Mouse (Mus musculus): ENCODE results near the gene Spata17.
"Not testable (repeated sequence)": the region's sequence is repeated elsewhere in the genome, so short reads cannot be mapped to it uniquely, and the experiment has no call there.

Gene Spata17

DNA sequence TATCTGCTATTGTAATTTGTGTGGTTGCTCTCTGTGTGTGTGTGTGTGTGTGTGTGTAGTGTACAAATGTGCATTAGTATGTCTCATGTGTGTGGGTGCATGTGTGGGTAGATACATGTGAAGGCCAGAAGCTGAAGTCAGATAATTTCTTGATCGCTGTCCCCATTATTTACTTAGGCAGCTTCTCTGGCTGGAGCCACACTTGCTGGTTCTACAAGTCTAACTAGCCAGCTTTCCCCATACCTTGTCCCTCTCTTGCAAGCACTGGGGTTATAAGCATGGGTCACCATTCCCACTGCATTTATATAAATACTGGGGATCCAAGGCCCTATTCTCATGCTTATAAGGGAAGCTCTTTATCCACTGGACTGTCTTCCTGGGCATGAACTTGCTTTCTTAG is 39.3 kb downstream of the Spata17 start:
- DNase-seq (ENCODE audit: low spot score in 2 of 2): no peak

DNA sequence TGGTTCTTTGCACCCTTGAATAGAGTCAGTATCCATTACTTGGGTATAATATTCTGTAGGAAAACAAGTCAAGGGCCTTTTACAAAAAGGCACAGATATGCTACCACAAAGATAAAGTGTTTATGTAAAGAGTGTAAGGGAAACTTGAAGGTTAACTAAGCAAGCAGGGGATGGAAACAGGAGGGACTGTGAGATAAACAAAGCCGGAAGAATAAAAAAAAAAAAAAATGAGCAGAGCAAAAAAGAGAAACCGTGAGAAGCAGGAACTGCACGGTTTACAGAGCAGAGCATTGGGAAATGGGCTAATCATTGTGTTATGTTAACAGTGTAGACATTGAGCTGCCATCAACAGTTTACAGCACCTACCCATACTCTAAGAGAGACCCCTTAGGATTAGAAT is 44.9 kb downstream of the Spata17 start:
- DNase-seq (ENCODE audit: low spot score in 2 of 2): no peak

DNA sequence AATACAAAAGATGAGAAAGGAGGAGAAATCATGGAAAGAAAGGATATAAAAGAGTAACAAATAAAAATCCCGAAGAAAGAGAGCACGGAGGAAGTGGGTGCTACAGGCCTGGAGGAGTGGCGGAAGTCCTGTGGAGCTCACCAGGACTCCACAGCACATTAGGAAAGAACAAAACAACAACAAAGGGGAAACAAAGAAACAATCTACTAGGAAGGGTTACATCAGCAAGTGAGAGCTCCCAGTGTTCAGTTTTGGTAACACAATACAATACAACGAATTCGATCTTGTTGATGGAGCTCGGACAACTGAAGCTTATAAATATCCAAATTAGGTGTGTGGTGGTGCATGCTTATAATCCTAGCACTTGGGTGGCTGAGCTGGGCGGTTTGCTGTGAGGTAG is 45.6 kb downstream of the Spata17 start:
- DNase-seq (ENCODE audit: low spot score in 2 of 2): no peak

DNA sequence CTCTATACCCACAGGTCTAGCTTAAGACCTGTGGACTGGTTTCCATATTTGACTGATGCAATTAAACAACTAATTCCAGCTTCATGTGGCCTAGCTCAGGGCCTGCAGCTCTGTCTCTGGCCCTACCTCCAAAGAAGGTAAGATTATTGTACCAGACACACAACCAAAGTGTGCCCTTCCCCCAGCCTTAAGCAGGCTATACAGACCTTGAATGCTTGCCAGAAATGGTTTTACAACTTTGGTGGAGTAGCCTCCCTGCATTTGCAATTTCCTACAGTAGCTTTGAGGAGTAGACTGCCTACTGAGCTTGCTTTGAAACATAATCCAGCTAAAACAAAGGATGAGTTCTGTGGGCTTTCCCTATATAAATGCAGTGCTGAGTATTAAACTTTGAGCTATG is 51.7 kb downstream of the Spata17 start:
- DNase-seq (ENCODE audit: low spot score in 2 of 2): no peak

DNA sequence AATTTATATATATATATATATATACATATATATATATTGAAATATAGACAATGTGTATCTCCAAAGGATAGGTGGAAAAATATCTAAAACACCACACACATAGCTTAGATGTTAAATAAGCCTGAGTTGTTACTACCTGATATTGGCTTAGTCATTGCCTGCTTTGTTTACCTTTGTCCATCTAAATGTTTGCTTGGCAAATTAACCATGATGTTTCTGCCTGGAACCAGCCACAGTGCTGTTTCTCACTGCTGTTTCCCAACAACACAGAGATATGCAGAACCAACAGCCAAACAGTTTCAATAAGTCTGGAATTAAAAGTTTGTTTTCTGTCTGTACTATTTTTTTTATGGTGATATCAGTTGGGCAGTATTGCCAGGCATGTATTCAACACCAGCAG is 59.6 kb downstream of the Spata17 start:
- no peak for DNase-seq (ENCODE audit: low spot score in 2 of 2)

DNA sequence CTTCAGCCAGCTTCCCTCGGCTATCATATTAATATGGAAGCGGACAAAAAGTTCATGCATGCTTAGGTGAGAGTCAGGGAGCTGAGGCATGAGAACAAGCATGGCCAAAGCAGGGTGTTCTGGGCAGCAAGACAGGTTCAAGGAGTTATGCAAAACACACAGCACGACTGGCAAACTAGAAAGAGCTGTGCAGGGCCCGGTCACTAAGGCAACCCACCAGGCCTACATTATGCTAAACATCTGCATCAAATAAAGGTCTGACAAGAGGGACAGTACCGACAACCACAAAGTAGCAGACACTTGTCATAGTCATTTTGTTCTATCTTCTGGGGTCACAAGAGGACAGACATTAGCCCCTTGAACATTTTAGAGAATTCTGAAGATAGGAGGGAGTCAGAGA is 61.6 kb downstream of the Spata17 start:
- no peak for DNase-seq (ENCODE audit: low spot score in 2 of 2)

DNA sequence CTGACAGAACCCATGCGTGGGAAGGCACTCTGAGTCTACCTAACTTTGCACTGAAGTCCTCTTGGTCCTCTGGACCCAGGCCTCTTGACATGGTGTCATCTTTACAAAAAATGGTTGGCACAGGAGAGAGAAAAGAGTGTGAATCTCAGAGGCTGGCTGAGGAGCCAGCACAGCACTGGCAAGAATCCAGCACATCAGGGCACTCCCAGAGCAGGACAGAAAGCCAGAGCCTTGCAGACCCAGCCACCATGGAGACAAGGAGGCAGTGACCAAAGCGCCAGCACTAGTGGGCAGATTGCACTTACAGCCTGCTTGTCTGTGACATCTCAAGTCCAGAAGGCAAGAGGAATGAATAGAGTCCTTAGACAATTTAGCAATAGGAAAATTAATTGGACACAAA is 62.7 kb downstream of the Spata17 start:
- DNase-seq (ENCODE audit: low spot score in 2 of 2): no peak

DNA sequence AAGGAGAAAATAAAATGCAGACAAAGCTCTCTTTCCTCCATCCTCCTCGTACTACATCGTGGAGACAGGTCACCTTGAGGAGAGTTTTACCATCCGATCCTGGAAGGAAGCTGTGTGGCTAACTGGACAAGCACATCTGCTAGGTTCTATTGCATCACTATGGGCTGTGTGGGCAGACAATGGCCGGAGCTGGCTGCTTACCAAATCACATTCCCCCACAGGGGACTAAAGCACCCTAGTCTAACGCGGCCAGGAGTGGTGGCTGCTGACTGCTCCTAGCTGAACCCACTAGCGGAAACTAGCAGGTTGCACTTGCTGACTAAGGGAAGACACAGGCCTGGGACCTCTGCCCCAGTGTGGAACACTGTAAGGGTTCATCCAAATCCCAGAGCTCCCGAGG is 72.3 kb downstream of the Spata17 start:
- peak in 1 of 2 experiments; percentile 49 for DNase-seq (ENCODE audit: low spot score in 2 of 2)

DNA sequence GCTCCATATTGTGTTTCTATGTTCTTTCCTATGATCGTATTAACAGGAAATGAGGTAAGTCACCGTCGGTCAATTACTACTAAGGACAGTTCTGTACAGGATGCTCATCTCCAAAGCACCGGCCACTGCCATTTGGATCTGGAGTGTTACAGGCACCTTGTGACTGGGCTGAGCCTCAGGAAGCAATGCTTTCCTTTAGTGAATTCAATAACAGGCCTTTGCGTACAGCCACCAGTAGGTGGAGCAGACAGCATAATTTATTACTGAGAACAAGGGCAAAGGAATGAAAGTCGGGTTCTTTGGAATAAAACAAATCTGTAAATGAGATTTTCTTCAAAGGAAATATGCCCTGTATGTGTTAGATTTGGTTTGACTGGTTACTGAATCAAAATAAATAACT is 77.8 kb downstream of the Spata17 start:
- DNase-seq (ENCODE audit: low spot score in 2 of 2): no peak

DNA sequence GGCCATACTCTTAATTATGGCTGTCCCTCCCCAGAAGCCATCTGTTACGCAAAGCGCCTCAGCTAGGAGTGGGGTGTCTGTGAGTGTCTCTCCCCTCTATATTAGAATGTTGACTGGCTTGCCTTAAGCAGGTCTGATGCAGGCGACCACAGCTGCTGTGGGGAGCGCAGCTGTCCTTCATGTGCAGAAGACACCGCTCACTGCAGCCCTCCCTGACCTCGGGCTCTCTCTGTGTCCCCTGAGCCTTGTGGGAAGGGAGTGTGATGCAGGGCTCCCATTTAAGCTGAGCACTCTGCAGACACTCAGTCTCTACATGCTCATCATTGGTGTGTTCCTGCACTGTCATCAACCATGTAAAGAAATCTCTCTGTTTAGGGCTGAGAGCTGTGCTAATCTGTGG is 79.4 kb downstream of the Spata17 start:
- no peak for DNase-seq (ENCODE audit: low spot score in 2 of 2)

DNA sequence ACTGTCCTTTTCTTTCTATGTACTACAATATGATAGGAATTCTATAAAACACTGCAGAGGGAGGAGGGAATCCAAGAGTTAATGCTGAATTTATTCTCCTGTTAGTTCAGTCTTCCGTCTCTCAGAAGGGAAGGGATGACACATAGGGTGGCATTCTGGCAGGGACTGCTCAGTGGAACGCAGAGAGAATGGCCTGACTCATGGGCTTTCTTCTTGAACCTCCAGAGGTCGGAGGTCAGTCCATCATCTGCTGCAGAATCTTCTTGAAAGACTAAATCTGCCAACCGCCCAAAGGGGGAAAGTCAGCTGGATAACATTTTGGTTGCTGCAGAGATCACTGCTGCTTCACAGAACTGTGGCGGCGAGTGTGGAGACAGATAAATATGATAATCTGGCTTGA is 81.4 kb downstream of the Spata17 start:
- DNase-seq (ENCODE audit: low spot score in 2 of 2): peak in 1 of 2 experiments; percentile 42

DNA sequence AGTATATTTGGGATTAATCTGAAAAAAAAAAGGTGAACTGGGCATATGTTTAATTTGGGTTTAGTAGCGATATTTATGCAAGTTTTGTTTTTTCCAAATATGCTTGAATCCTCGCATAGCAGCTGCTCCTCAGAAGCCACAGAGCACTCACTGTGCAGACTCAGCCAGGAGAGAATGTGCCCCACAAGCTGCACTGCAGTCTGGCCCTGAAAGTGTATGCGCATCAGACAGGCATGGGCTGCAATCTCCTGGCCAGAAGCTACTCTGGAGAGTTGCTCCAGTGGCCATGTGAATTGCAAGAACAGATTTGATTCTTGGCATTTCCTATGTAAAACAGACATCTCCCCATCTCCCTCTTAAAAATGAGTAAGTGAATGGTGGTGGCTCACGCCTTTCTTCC is 82.9 kb downstream of the Spata17 start:
- DNase-seq (ENCODE audit: low spot score in 2 of 2): peak in 1 of 2 experiments; percentile 35

DNA sequence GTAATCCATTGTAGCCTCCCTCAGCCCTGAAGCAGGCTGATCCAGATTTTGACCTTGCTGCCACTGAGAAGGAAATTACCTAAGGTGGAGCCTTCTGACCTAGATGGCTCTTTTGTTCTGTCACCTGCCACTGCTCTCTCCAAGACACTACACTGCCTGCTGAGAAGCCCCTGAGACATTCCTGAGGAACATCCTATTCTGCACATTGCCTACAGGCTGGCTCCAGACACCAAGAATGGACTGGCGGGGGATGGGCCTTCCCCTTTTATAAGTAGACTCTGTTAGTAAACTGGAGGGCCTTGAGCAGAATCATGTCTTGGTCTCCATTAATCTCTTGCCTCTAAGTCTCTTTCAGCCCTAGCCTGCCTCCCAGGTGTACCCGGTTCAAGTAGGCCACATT is 87.7 kb downstream of the Spata17 start:
- not testable (repeated sequence) for DNase-seq (ENCODE audit: low spot score in 2 of 2)

DNA sequence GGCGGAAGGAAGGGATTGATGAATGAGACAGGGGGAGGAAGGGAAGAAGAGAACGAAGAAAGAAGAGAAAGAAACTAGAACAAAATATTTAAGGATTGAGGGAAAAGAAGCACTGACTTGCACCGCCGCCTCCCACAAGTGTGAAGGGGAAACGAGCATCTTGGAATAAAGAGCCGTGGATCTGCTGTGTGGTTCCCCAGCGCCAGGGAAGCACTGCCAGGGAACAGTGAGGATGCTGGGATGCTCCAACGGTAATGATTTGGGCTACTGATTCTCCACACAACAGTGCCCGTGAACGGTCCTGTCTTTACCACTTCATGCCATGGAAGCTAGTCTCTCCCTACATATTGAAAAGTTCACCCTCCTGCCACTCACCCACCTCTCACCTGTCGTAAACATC is 89.5 kb downstream of the Spata17 start:
- no peak for DNase-seq (ENCODE audit: low spot score in 2 of 2)

DNA sequence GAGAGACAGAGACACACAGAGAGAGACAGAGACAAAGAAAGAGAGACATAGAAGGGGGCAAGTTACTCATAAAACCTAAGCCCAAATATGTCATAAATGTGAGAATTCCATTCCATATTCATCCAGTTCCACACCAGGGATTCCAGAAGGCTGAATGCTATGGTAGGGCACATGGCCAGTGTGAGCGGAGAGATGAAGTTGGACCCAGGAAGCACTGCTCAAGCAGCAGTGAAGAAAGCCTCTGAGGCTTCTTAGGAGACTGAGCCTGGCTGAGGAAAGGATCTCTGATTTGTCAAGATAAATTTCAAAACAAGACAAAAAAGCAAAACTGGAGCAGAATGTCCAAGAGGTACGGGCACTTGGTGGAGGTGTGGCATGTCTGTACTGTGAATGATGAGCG is 90.3 kb downstream of the Spata17 start:
- DNase-seq (ENCODE audit: low spot score in 2 of 2): no peak

DNA sequence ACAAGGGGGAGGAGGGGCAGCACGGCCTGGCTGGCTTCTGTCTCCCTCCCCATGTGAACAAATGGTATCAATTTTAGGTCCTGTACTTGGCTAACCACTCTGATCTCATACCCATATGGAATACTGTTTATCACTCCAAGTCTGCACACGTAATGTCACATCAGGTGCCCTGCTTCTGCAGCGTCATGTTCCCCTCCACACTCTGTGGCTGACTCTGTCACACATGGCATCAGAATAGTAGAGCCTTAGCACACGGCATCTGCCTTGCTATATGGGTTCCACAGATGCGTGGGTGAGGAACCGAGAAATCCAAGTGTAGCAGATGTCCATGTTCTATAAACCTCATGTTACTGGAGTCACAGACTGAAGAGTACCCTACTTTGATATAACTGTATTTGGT is 96.0 kb downstream of the Spata17 start:
- no peak for DNase-seq (ENCODE audit: low spot score in 2 of 2)

DNA sequence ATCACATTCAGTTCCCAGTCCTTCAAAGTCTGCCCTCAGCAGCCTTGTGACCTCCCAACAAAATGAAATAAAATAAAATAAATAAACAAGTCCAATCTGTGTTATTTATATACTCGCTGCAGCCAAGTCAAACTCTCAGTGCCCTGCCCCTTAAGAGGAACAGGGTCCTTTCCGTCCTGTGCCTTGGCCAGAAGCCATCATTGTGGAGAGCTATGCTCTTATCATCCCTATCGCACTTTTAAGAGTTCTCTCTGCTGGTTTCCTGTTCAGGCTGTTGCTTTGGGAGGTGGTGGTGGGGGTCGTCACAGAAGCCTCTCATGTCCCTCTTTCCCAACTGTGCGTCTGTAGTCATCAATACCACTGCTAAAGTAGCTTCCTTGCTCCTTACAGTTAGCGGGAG is 97.2 kb downstream of the Spata17 start:
- DNase-seq (ENCODE audit: low spot score in 2 of 2): no peak

DNA sequence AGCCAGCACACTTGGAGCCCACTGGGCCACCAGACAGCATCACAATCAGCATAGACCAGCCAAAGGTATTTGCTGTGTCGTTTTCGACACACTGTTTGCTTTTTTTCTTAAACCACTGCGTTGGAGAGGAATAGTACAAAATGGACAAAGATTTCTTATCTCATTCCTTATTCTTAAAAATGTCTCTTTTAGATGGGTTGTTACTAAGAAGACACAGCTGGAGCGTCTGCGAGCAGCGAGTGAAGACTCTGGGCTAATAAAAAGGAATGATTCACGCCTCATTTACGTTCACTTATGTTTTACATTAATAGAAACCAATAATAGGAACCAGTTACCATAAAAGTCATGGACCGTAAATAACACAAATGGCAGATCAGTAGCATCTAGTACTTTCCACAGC is 101.5 kb downstream of the Spata17 start:
- no peak for DNase-seq (ENCODE audit: low spot score in 2 of 2)

DNA sequence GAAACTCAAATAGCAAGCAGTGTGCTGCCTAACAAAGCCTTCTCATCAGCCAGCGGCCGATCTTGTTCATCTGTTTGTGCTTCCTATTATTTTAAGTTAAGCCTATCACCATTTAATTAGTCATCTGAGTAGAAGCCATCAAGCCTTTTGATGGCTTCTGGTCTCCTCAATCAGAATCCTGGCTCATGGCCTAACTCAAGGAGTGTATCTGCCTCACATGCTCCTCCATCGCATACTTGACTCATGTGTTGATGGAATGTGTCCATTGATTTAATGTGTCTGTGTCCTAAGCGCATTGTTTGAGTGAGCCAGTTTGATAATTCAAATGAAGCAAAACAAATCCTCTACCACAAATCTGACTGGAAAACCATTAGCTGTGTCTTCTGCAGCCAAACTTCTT is 113.1 kb downstream of the Spata17 start:
- no peak for DNase-seq (ENCODE audit: low spot score in 2 of 2)

DNA sequence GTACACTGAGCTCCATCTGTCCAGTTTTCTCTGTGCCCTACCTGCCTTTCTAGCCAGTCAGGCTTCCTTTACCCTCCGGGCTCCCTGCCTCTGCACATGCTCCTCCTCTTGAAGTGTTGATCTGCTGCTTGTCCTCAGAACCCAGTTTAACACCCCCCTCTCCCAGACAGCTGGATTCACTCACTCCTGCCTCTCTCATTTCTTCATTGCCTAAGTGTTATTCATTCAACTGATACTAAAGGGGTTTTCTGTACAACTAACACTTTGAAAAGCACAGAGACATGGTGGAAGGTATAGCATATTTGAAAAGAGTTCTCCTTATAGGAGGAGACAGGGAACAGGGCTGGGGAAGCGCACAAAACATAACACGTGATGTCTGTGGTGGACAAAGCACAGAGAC is 114.1 kb downstream of the Spata17 start:
- DNase-seq (ENCODE audit: low spot score in 2 of 2): no peak

DNA sequence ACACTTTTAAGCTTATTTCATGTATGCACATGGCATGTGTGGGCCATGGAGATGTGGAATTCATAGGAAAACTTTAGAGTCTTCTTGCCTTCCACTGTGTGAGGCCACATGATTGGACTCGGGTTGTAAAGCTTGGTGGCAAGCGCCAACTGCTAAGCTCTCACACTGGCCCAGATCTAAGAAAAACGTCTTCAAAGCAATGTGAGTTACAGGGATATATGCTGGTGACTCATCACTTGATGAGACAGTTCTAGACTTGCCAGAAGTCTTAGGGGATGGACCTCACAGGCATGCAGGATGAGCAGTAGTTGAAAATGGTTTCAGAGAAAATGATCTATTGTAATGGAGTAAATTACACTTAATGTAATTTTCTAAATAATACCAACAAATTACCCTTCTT is 114.6 kb downstream of the Spata17 start:
- no peak for DNase-seq (ENCODE audit: low spot score in 2 of 2)

DNA sequence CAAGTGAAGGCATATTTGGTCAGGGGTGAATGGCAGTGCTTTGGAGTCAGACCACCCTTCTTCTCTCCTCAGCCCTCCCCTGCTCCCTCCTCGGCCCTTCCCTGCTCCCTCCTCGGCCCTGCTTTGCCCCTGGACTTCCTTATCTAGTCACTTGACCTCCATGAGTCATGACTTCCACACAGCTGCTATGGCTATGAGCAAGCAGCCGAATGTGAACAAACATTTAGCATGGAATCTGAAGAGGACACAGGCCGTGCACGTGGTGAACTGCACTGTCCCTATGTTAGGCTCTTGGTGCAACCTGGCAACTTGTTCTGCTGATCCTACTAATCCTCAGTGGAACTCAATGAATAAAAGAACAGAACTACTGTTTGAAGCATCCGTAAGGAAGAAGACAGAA is 117.0 kb downstream of the Spata17 start:
- no peak for DNase-seq (ENCODE audit: low spot score in 2 of 2)

DNA sequence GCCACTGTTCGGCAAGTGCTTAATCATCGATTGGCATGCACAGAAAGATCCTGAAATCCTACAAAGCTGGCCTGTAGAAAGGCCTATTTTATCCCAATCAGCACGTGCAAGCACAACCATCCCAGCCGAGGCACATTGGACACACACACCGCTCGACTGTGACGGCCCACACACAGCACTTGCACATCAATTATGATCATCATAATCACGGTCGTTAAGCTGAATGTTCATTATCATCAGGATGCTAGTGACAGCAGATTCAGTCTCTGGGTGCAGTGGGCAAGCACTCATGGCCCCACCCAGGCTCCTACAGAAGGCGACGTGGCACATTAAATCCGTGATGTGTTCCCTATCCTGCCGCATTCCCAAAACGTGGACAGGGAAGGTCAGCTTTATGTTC is 122.7 kb downstream of the Spata17 start:
- no peak for DNase-seq (ENCODE audit: low spot score in 2 of 2)

DNA sequence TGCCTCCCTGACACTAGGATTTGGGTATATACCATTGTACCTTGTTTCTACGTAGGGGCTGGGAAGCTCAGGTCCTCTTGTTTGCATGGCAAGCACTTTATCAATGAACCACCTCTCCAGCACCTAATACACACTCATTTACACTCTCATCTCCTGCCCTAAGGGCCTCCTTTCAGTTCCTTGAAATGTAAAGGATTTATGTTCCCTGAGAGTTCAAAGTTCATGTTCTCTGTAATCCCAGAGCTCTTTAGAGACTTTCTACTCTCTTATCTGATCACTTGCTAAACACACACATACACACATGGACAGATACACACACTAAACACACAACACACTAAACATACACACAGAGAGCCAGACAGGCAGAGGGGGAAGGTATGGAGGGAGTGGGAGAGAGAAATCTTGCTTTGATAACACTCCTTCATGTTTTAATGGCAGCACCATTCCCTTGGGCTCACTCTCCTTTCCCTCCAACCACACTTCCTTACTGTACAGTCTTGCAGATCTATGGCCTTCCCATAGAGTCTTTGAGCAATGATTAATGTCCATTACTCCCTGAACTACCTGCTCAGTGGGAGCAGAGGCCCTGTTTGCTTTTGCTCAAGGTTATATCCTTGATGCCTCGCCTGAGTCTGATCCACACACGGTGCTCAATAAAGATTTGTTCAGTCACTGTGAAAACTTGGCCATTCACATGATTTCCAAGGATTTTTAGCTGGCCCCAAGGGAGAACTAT is 126.4 kb downstream of the Spata17 start:
- DNase-seq (ENCODE audit: low spot score in 2 of 2): no peak

Data from spleen, postnatal 4 days (tissue).